Mouse (Mus musculus) heart, embryonic 16.5 days (tissue): Measurements from ENCODE around the gene Exosc2. TPM values are rescaled to one million over a fixed set of nuclear protein-coding genes. Genes with fewer than 3 reads are reported as not detected.
"Not testable (repeated sequence)": the region's sequence is repeated elsewhere in the genome, so short reads cannot be mapped to it uniquely, and the experiment has no call there.

Experiments
- ATAC-seq: fragments of 200-750 bp; cut with Nextera tagmentation; replicated peaks from 2 replicates; pipeline ENCODE4 v1.8.0; 2017; ENCODE audit warnings: moderate number of reproducible peaks; ENCODE audit not compliant: insufficient read depth, low FRiP score; ENCODE audit errors: extremely low read depth
- H3K27ac ChIP-seq: fragments of 300-500 bp; sonication (generic); 2 replicates; pipeline ENCODE4 v1.5.1; 2014; ENCODE audit warnings: mild to moderate bottlenecking, low read length, control low read depth, moderate library complexity
- H3K27me3 ChIP-seq: fragments of 300-500 bp; sonication (generic); 2 replicates; pipeline ENCODE4 v1.6.1; 2014; ENCODE audit warnings: low read length, mixed read lengths; ENCODE audit not compliant: control insufficient read depth, insufficient read depth
- H3K36me3 ChIP-seq: fragments of 300-500 bp; sonication (generic); 2 replicates; pipeline ENCODE4 v1.6.1; 2014; ENCODE audit not compliant: control insufficient read depth, insufficient read depth
- H3K4me1 ChIP-seq: fragments of 300-500 bp; sonication (generic); 2 replicates; pipeline ENCODE4 v1.6.1; 2014; ENCODE audit warnings: low read length, mixed read lengths; ENCODE audit not compliant: control insufficient read depth, insufficient read depth
- H3K4me2 ChIP-seq: fragments of 300-500 bp; sonication (generic); 2 replicates; pipeline ENCODE4 v1.6.1; 2014; ENCODE audit warnings: low read depth, mild to moderate bottlenecking, control low read depth, low read length
- H3K4me3 ChIP-seq: fragments of 300-500 bp; sonication (generic); 2 replicates; pipeline ENCODE4 v1.5.1; 2014; ENCODE audit warnings: mild to moderate bottlenecking, control low read depth, low read length
- H3K9ac ChIP-seq: fragments of 300-500 bp; sonication (generic); 2 replicates; pipeline ENCODE4 v1.6.1; 2014; ENCODE audit warnings: low read length, control low read depth
- H3K9me3 ChIP-seq: fragments of 300-500 bp; sonication (generic); replicated peaks from 2 replicates; pipeline ENCODE4 v1.6.1; 2016; ENCODE audit warnings: low read length; ENCODE audit not compliant: control insufficient read depth
- WGBS: fragments of 180-500 bp; shearing (Covaris S2); extraction: QIAGEN DNeasy Blood & Tissue Kit; methylation state at CpG from one replicate; pipeline ENCODE4 v1.1.7; 2014; 5-methylcytosine and 5-hydroxymethylcytosine counted together
- polyA plus RNA-seq: library from polyadenylated mRNA; unstranded; fragments of >200 nt; fragmentation: Nextera tagmentation; extraction: Ambion mirVana; gene quantifications from 2 replicates; pipeline ENCODE4 v1.2.1, GENCODE M21; 2015

Exosc2 gene
- polyA plus RNA-seq, 1 experiment from 2014 or later = 42.0 TPM

DNA sequence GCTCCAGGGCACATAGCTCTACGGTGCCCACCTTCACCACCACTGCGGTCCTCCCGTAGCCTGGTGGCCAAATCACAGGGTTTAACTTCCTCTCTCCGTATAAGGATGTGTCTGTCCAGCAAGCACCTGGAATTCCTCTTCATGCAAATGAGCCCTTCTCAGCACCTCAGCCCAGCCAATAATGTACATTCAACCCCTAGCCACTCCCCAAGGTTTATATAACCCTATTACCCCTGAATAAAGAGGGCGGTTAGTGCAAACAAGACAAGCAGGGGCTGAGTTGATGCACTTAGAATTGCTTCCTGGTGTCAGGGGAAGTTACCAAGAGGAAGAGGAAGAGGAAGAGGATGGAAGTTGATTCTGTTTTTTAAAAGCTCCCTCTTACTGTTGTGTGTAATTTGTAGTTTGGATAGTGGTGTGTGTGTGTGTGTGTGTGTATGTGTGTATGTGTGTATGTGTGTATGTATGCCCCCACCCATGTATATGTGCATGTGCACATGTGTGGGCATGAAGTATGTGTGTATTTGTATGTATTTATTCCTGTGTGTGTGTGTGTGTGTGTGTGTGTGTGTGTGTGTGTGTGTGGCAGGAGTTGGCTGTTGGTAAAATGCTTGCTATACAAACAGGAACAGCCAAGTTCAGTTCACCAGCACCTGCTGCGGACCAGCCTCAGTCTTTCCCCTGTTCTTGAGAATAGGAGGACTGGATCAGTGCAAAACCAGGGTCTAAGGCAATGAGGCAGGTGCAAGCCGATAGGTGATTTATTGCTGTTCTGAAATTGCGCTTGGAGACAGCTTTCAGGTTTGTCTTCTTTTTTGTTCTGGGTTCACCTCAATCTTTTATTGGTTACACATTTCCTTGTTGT lies 7.3 kb upstream of the Exosc2 start:
- H3K9ac ChIP-seq = no peak overlapping the region

DNA sequence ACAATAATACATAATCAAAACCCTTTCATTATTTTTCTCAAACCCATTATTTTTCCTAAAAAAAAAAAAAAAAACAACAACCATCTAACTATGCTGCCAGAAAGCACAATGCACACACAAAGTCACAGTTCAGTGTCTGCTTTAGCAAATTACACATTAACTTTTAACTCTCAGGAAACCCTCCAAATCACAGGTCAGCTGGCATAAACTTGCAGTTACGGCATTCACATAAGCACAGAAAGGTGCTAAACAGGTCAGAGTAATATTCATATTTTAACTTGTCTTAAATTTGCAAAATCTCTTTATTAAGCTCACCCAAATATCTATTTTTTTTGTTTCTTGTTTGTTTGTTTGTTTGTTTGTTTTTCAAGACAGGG lies 6.7 kb upstream of the Exosc2 start:
- peaks cover 2% of the 10 kb centered on the region; the same call in 1 of the 2 replicates for H3K27me3 ChIP-seq
- H3K4me2 ChIP-seq = no peak overlapping the region
- 90% methylated on average over 1 of the region's 1 CpGs for WGBS
- no peaks in the 10 kb centered on the region for H3K4me1 ChIP-seq
- no peak for ATAC-seq
- no peaks in the 10 kb centered on the region for H3K36me3 ChIP-seq
- H3K4me3 ChIP-seq = no peak overlapping the region
- no peak overlapping the region for H3K9ac ChIP-seq
- H3K9me3 ChIP-seq = peaks cover 4% of the 10 kb centered on the region; the same call in 1 of the 2 replicates
- H3K27ac ChIP-seq = no peak overlapping the region

More for the DNA sequence above, 7.3 kb upstream of the Exosc2 start:
- H3K36me3 ChIP-seq = no peaks in the 10 kb centered on the region
- peaks cover 4% of the 10 kb centered on the region; the same call in 1 of the 2 replicates for H3K9me3 ChIP-seq
- no peak for ATAC-seq
- no peak overlapping the region for H3K4me3 ChIP-seq
- H3K27ac ChIP-seq = no peak overlapping the region
- no peak overlapping the region for H3K4me2 ChIP-seq
- no peaks in the 10 kb centered on the region for H3K4me1 ChIP-seq
- 56% methylated on average over 8 of the region's 8 CpGs for WGBS
- H3K27me3 ChIP-seq = peaks cover 2% of the 10 kb centered on the region; the same call in 1 of the 2 replicates

GRCm38 (mm10) chr2:31667332-31667731 lies 3.2 kb upstream of the Exosc2 start:
- Histone ChIP-seq H3K4me2 (no peak overlapping the region), H3K9ac (no peak overlapping the region), H3K36me3 (no peaks in the 10 kb centered on the region), H3K4me3 (no peak overlapping the region), H3K27me3 (peaks cover 2% of the 10 kb centered on the region; the same call in 1 of the 2 replicates), H3K4me1 (peaks cover 5% of the 10 kb centered on the region; the same call in 1 of the 2 replicates), H3K27ac (no peak overlapping the region), H3K9me3 (no peaks in the 10 kb centered on the region)
- 34% methylated on average over 4 of the region's 4 CpGs for WGBS
- ATAC-seq = no peak

DNA sequence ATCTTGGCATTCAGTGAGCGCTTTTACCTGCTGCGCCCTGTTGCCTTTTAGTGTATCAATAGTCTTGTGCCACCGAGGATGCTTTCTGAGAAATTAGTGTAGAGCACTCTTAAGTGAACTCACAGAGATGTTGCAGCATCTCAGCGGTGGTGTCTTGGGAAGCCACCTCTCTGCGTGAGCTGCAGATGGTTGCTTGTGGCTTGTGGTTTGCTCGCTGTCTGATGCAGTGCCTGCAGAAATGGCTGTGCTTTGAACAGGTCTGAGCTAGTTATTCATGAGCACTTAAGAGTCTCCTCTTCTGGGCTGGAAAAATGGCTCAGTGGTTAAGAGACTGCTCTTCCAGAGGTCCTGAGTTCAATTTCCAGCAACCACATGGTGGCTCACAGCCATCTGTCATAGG lies 8.1 kb downstream of the Exosc2 start:
- 91% methylated on average over 6 of the region's 6 CpGs for WGBS

GRCm38 (mm10) chr2:31681051-31681707 lies 10.7 kb downstream of the Exosc2 start:
- H3K27me3 ChIP-seq, H3K27ac ChIP-seq, H3K4me1 ChIP-seq, ATAC-seq, H3K9ac ChIP-seq, H3K4me2 ChIP-seq, H3K4me3 ChIP-seq, H3K9me3 ChIP-seq: not testable (repeated sequence)
- WGBS = 86% methylated on average over 15 of the region's 15 CpGs
- peaks cover 25% of the 10 kb centered on the region for H3K36me3 ChIP-seq

More for the DNA sequence above, 8.1 kb downstream of the Exosc2 start:
- H3K4me1 ChIP-seq = no peaks in the 10 kb centered on the region
- no peaks in the 10 kb centered on the region for H3K27me3 ChIP-seq
- no peak for ATAC-seq
- no peak overlapping the region for H3K4me3 ChIP-seq
- no peak overlapping the region for H3K9ac ChIP-seq
- H3K27ac ChIP-seq = no peak overlapping the region
- H3K36me3 ChIP-seq = peaks cover 42% of the 10 kb centered on the region
- H3K4me2 ChIP-seq = no peak overlapping the region
- no peaks in the 10 kb centered on the region for H3K9me3 ChIP-seq

- Histone ChIP-seq H3K9ac (no peak overlapping the region), H3K4me2 (no peak overlapping the region), H3K9me3 (no peaks in the 10 kb centered on the region), H3K4me1 (no peaks in the 10 kb centered on the region), H3K4me3 (no peak overlapping the region), H3K36me3 (peaks cover 19% of the 10 kb centered on the region), H3K27ac (no peak overlapping the region), H3K27me3 (no peaks in the 10 kb centered on the region)
- 84% methylated on average over 6 of the region's 6 CpGs for WGBS
- ATAC-seq = no peak
Observed at GRCm38 (mm10) chr2:31681731-31682235, 11.3 kb downstream of the Exosc2 start.

DNA sequence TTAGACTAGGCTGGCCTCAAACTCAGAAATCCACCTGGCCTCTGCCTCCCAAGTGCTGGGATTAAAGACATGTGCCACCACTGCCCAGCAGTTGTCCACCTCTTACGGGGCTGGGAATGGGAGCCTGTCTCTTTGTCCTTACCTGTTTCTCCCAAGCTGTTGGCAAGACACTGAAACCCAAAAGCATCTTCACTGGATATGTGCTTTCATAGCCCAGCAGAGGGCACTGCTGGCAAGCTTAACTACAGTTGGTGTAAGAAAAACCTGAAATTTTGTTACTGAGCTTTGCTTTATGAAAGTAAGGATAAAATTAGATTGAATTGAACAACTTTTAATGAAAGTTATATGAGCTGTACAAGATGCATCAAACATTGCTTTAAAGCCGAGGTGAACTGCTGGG lies 13.2 kb downstream of the Exosc2 start:
- Histone ChIP-seq H3K9ac (no peak overlapping the region), H3K36me3 (peaks cover 9% of the 10 kb centered on the region), H3K27me3 (no peaks in the 10 kb centered on the region), H3K9me3 (no peaks in the 10 kb centered on the region), H3K4me1 (peaks cover 5% of the 10 kb centered on the region), H3K4me2 (no peak overlapping the region), H3K27ac (no peak overlapping the region), H3K4me3 (no peak overlapping the region)
- 19% methylated on average over 2 of the region's 2 CpGs for WGBS
- ATAC-seq = no peak

GRCm38 (mm10) chr2:31688074-31688925 lies 17.8 kb downstream of the Exosc2 start, which contains the start of gene Abl1:
TSS of gene Abl1 (plus strand) at chr2:31688376.
- Histone ChIP-seq H3K27me3 (no peaks in the 10 kb centered on the region), H3K4me3 (peak within 1 kb of the TSS; percentile 88)

More at GRCm38 (mm10) chr2:31688074-31688925, 17.8 kb downstream of the Exosc2 start, which contains the start of gene Abl1:
- H3K27ac ChIP-seq = peak within 1 kb of the TSS; percentile 89
- peak within 1 kb of the TSS; percentile 81 for H3K4me2 ChIP-seq
- peak within 1 kb of the TSS; percentile 95 for H3K9ac ChIP-seq
- peak; percentile 99 for ATAC-seq
- peaks cover 22% of the 10 kb centered on the region for H3K4me1 ChIP-seq
- WGBS = under 1% methylated on average over 64 of the region's 64 CpGs
- peaks cover 5% of the 10 kb centered on the region; the same call in 1 of the 2 replicates for H3K36me3 ChIP-seq
- 0 out of 2 replicates have a peak, but pooled peaks cover 3% of the 10 kb centered on the region for H3K9me3 ChIP-seq
